Mouse (Mus musculus): ENCODE measurements at regions not wholly inside any gene's neighbourhood (a gene's known extent, or its start where the extent isn't known, plus 50 kb on each side); places are given as distances from the start of the nearest gene placed in this dataset.
"Not testable (repeated sequence)": the region's sequence is repeated elsewhere in the genome, so short reads cannot be mapped to it uniquely, and the experiment has no call there.

- 58% methylated on average over 5 of the region's 5 CpGs for WGBS (ENCODE audit: insufficient replicate concordance)
- Histone ChIP-seq H3K27ac (replicated peaks) (no peak overlapping the region), H3K4me3 (replicated peaks) (no peak overlapping the region), H3K4me1 (replicated peaks) (no peaks in the 10 kb centered on the region), H3K9ac (no peak overlapping the region), H3K4me2 (no peak overlapping the region), H3K9me3 (replicated peaks) (no peaks in the 10 kb centered on the region), H3K27me3 (no peaks in the 10 kb centered on the region), H3K36me3 (replicated peaks) (no peaks in the 10 kb centered on the region)
- ATAC-seq (ENCODE audit: insufficient read depth), result no peak
Observed at GRCm38 (mm10) chr16:29920940-29921339, 143.2 kb upstream of the Hes1 start.

DNA sequence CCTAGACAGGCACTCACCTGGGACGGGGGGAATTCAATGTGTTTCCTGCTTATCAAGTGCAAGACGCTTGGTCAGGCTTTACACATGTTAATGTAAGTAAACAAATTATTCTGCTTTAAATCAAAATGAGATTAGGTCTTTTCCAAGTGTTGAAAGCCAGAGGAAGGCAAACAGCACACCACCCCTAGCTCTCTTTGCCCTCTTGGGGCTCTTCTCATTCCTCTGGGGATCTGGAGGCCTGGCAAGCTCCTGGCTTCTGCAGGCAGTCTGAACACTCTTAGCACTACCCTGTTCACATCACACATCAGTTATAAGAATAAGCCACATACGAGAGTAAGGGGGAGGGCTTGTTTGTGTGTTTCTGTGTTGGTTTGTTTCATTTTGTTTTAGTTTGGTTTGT is 142.8 kb upstream of the Hes1 start:
- Histone ChIP-seq H3K4me1 (replicated peaks) (no peaks in the 10 kb centered on the region), H3K27me3 (no peaks in the 10 kb centered on the region), H3K36me3 (replicated peaks) (no peaks in the 10 kb centered on the region), H3K9ac (no peak overlapping the region), H3K4me3 (replicated peaks) (no peak overlapping the region), H3K27ac (replicated peaks) (no peak overlapping the region), H3K9me3 (replicated peaks) (no peaks in the 10 kb centered on the region), H3K4me2 (no peak overlapping the region)
- ATAC-seq (ENCODE audit: insufficient read depth), result no peak
- 47% methylated on average over 3 of the region's 3 CpGs for WGBS (ENCODE audit: insufficient replicate concordance)

GRCm38 (mm10) chr16:29927276-29927675 is 136.9 kb upstream of the Hes1 start:
- ATAC-seq (ENCODE audit: insufficient read depth); H3K27me3 ChIP-seq; H3K4me3 ChIP-seq (replicated peaks); H3K36me3 ChIP-seq (replicated peaks); H3K9me3 ChIP-seq (replicated peaks); H3K4me2 ChIP-seq; H3K27ac ChIP-seq (replicated peaks); H3K9ac ChIP-seq; H3K4me1 ChIP-seq (replicated peaks): not testable (repeated sequence)
- WGBS (ENCODE audit: insufficient replicate concordance), result 72% methylated on average over 11 of the region's 11 CpGs

DNA sequence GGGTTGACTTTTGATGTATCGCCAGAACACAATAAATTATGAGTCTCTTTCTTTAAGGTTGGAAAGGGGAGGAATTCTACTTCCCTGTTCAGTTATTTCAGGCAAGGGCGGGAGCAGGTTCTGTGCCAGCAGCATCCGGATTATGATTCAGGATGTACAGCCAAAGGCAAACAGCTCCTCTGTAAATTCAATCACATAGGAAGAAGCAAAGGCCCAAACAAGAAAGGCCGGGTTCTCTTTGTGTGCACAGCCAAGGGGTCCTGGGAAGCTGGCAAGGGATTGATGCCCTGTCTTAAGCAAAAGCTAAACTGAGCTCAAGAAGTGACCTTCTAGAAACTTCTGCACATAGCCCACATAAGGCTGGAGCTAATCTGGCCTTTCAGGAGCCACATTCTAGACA is 135.9 kb upstream of the Hes1 start:
- Histone ChIP-seq H3K9ac (no peak overlapping the region), H3K9me3 (replicated peaks) (no peaks in the 10 kb centered on the region), H3K4me3 (replicated peaks) (no peak overlapping the region), H3K27me3 (no peaks in the 10 kb centered on the region), H3K36me3 (replicated peaks) (no peaks in the 10 kb centered on the region), H3K27ac (replicated peaks) (no peak overlapping the region), H3K4me1 (replicated peaks) (no peaks in the 10 kb centered on the region), H3K4me2 (no peak overlapping the region)
- 82% methylated on average over 4 of the region's 4 CpGs for WGBS (ENCODE audit: insufficient replicate concordance)
- ATAC-seq (ENCODE audit: insufficient read depth), result no peak

DNA sequence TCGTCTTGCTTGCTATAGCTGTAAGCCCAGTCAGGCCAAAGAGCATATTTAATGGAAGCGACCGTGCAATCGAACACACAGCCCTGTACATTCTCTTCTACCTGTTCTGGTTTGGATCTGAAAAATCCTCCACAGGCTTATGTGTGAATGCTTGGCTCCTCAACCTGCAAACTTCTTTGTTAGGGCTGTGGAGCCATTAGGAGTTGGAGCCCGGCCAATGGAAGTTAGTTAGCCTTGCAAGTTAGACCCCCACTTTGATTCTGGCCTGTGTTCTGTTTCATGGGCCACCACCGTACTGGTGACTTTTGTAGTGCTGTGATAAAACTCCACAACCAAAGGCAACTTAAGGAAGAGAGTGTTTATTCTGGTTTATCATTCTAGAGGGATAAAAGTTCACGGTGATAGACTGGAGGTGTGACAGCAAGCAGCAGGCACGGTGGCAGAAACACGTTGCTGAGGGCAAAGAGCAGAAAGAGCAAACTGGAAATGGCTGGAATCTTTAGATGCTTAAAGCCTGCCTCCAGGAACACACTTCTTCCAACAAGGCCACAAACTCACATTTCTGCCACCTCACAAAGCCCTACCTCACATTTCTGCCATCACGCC is 132.3 kb upstream of the Hes1 start:
- Histone ChIP-seq H3K9ac (no peak overlapping the region), H3K27me3 (no peaks in the 10 kb centered on the region), H3K4me3 (replicated peaks) (no peak overlapping the region), H3K36me3 (replicated peaks) (no peaks in the 10 kb centered on the region), H3K4me2 (no peak overlapping the region), H3K9me3 (replicated peaks) (no peaks in the 10 kb centered on the region), H3K27ac (replicated peaks) (no peak overlapping the region), H3K4me1 (replicated peaks) (no peaks in the 10 kb centered on the region)
- no peak for ATAC-seq (ENCODE audit: insufficient read depth)
- 71% methylated on average over 10 of the region's 10 CpGs for WGBS (ENCODE audit: insufficient replicate concordance)

DNA sequence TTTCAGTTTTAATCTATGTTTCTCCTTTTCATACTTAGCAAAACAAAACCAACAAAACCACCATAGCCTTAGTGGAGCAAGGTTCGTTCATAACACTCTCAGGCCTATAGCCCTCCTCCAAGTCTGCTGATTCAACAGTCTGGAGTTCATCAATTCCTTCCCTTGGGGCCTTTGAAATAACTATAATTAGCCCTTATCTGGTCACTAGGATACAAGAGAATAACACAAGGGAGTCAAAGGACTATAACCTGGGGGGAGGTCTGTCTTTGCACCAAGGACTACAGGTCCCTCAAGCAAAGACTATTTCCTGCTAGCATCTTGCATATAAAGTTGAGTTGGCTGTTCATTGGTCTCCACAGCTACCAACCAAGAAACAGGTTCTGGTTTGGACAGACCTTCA is 129.5 kb upstream of the Hes1 start:
- H3K36me3 ChIP-seq (replicated peaks), result no peaks in the 10 kb centered on the region
- no peaks in the 10 kb centered on the region for H3K9me3 ChIP-seq (replicated peaks)
- H3K27me3 ChIP-seq, result no peaks in the 10 kb centered on the region; the same call in 1 of the 2 replicates
- H3K4me1 ChIP-seq (replicated peaks), result no peaks in the 10 kb centered on the region
- no peak overlapping the region for H3K9ac ChIP-seq
- no peak overlapping the region for H3K27ac ChIP-seq (replicated peaks)
- H3K4me2 ChIP-seq, result no peak overlapping the region
- ATAC-seq (ENCODE audit: insufficient read depth), result no peak
- WGBS (ENCODE audit: insufficient replicate concordance), result 47% methylated on average over 1 of the region's 1 CpGs
- no peak overlapping the region for H3K4me3 ChIP-seq (replicated peaks)

DNA sequence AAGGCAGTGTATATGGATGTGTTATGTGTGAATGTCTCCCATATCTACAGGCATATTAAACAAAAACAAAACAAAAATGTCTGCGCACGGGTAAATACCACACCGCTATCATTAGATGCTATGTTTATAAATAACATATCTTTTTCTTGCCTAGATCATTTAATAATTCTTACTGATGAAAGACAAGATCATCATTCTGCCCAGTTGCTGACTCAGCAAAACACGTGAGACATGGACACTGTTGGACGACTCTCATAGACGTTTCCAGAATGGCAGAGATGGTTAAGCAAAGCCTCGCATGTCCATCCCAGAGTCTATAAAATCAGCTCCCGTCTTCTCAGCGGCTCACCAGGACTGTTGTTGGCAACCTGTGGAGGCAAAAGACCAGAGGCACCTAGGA is 125.5 kb upstream of the Hes1 start:
- 75% methylated on average over 9 of the region's 9 CpGs for WGBS (ENCODE audit: insufficient replicate concordance)
- no peak overlapping the region for H3K9ac ChIP-seq
- no peak overlapping the region for H3K4me3 ChIP-seq (replicated peaks)
- ATAC-seq (ENCODE audit: insufficient read depth), result no peak
- H3K4me2 ChIP-seq, result no peak overlapping the region
- H3K27ac ChIP-seq (replicated peaks), result no peak overlapping the region
- H3K4me1 ChIP-seq (replicated peaks), result no peaks in the 10 kb centered on the region
- no peaks in the 10 kb centered on the region; the same call in 1 of the 2 replicates for H3K27me3 ChIP-seq
- no peaks in the 10 kb centered on the region for H3K36me3 ChIP-seq (replicated peaks)
- no peaks in the 10 kb centered on the region for H3K9me3 ChIP-seq (replicated peaks)

- no peak overlapping the region for H3K9ac ChIP-seq
- H3K27me3 ChIP-seq, result no peaks in the 10 kb centered on the region; the same call in 1 of the 2 replicates
- ATAC-seq (ENCODE audit: insufficient read depth), result no peak
- no peak overlapping the region for H3K4me2 ChIP-seq
- no peak overlapping the region for H3K4me3 ChIP-seq (replicated peaks)
- no peaks in the 10 kb centered on the region for H3K36me3 ChIP-seq (replicated peaks)
- H3K27ac ChIP-seq (replicated peaks), result no peak overlapping the region
- 0 out of 2 replicates have a peak, but pooled peaks cover under 1% of the 10 kb centered on the region for H3K4me1 ChIP-seq (replicated peaks)
- no peaks in the 10 kb centered on the region for H3K9me3 ChIP-seq (replicated peaks)
- WGBS (ENCODE audit: insufficient replicate concordance), result 71% methylated on average over 8 of the region's 8 CpGs
Observed at GRCm38 (mm10) chr16:29939331-29939850, 124.8 kb upstream of the Hes1 start.

DNA sequence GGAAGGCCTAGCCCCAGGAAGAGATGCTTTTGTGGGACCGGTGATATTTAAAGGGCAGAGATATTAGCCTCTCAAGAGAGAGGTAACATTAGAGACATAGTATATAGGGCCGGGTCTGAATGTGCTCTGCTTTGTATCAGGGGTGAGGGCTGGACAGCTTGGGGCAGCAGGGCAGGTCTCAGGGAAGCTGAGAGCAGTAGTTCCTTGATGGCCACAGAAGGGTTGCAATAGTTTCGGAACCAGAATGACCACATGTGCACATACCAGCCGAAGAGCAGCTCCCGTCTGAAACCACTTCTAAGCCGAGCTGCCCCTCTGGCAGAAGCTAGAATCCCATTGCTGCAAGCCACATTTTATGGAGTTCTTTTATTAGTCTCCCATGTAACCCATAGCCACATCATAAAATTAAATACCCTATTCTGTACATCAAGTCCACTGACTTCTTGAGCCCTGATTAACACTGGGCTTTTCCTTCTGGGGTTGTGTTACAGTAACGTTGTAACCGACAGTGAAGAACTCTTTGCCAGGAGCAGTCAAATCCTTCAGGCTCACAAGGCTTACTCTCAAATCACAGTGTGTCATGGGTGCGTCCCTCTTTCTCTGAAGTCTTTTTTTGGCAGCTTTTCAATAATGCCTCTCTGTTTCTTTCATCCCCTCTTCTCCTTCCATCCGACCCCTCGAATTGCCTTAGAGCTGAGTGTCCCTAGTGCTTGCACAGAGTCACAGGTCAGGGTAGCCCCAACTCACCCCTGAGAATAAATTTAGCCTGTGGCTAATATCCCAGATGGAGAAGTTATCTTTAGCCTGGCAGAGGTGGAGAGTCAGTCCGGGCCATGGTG is 124.1 kb upstream of the Hes1 start:
- Histone ChIP-seq H3K4me2 (no peak overlapping the region), H3K9ac (no peak overlapping the region), H3K9me3 (replicated peaks) (no peaks in the 10 kb centered on the region), H3K36me3 (replicated peaks) (no peaks in the 10 kb centered on the region), H3K27me3 (no peaks in the 10 kb centered on the region; the same call in 1 of the 2 replicates), H3K4me1 (replicated peaks) (peaks cover 7% of the 10 kb centered on the region; the same call in 1 of the 2 replicates), H3K4me3 (replicated peaks) (no peak overlapping the region), H3K27ac (replicated peaks) (no peak overlapping the region)
- 63% methylated on average over 12 of the region's 12 CpGs for WGBS (ENCODE audit: insufficient replicate concordance)
- ATAC-seq (ENCODE audit: insufficient read depth), result no peak

DNA sequence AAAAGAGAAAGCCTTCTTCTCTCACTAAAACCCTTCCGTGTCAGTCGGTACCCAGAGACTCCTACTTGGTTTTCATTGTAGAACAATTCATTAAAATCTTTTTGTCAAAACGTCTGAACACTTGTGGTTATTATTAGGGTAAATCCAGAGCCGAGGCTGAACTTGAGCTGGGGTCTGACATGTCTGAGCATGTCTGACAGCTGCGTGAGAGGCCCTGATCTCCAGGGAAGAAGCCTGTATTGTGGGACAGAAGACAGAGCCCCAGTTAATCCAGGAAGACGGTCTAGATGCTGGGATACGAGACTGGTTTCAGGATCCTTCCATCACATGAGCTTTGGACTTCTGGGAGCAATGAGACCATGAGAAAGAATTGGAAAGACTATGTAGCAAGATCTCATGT is 122.1 kb upstream of the Hes1 start:
- H3K9ac ChIP-seq, result no peak overlapping the region
- peaks cover 13% of the 10 kb centered on the region for H3K27me3 ChIP-seq
- no peaks in the 10 kb centered on the region for H3K9me3 ChIP-seq (replicated peaks)
- no peaks in the 10 kb centered on the region for H3K36me3 ChIP-seq (replicated peaks)
- no peak overlapping the region for H3K4me3 ChIP-seq (replicated peaks)
- no peak overlapping the region for H3K27ac ChIP-seq (replicated peaks)
- H3K4me1 ChIP-seq (replicated peaks), result peaks cover 22% of the 10 kb centered on the region
- ATAC-seq (ENCODE audit: insufficient read depth), result no peak
- WGBS (ENCODE audit: insufficient replicate concordance), result 47% methylated on average over 7 of the region's 7 CpGs
- no peak overlapping the region for H3K4me2 ChIP-seq

DNA sequence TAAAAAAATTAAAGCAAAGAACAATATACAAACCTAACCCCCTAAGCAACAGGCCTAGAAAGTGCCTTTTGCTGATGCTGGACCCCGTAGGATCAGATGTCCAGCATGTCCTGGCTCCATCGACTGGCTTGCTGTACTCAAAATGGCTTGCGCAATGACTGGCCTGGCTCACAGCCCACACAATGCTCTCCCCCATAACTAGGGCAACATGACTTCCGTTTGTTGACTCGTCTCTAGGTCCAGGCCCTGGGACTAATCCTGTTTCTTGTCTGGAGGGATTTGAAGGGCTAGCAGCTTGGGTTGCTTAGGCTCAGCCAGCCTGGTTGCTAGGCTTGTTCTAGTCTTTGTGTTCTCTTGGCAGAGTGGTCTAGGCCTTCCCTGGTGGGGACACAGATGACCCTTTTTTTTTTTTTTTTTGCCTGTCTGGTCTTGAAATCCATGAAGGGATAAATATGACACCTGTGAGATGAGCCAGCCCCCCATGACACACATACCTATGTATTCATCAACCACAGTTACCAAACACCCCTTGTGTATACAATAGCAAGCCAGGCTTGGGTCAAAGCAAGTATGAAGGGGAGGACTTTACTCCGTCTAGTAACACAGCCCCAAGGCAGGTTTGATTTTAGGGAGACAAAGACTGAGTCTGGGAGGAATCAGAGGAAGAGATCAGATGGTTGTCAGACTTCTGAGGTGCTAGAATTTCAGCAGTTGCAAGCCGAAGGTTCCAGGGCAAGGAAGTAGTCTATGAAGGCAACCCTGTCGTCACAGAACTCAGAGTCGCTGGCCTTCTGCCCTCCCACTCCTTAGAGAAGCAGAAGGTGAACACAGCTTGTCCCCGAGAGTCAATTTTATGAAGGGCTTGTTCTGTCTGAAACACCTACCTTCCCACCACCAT is 120.0 kb upstream of the Hes1 start:
- Histone ChIP-seq H3K4me3 (replicated peaks) (no peak overlapping the region), H3K9me3 (replicated peaks) (no peaks in the 10 kb centered on the region), H3K4me1 (replicated peaks) (peaks cover 22% of the 10 kb centered on the region), H3K27ac (replicated peaks) (0 out of 2 replicates have a peak overlapping the region, but pooled peaks have one; percentile 48), H3K4me2 (no peak overlapping the region), H3K9ac (no peak overlapping the region), H3K36me3 (replicated peaks) (no peaks in the 10 kb centered on the region), H3K27me3 (peaks cover 21% of the 10 kb centered on the region)
- 54% methylated on average over 10 of the region's 10 CpGs for WGBS (ENCODE audit: insufficient replicate concordance)
- peak; percentile 72 for ATAC-seq (ENCODE audit: insufficient read depth)

Data from liver, embryonic 15.5 days (tissue).